Mouse (Mus musculus) CH12.LX (cell line): Measurements from ENCODE around the gene Phrf1. TPM values are rescaled to one million over a fixed set of nuclear protein-coding genes. Genes with fewer than 3 reads are reported as not detected.

ENCODE experiments used
- DNase-seq: peaks from one replicate; pipeline ENCODE4 v3.0.0-alpha.2; 2013; ENCODE audit errors: extremely low read depth
- H3K27ac ChIP-seq: 2 replicates; pipeline ENCODE4 v1.5.1; 2012; ENCODE audit warnings: low read depth, mild to moderate bottlenecking, control low read depth, moderate library complexity; ENCODE audit not compliant: insufficient read depth
- H3K27me3 ChIP-seq: replicated peaks from 2 replicates; pipeline ENCODE3; 2012; ENCODE audit warnings: inconsistent platforms
- H3K36me3 ChIP-seq, 2 experiments: replicated peaks in 1 of 2; 2 replicates each; pipeline versions ENCODE3 to v1.6.1; 2012; ENCODE audit warnings: inconsistent platforms in 1 of 2, low read length in 1 of 2, mild to moderate bottlenecking in 1 of 2, mixed read lengths in 1 of 2, moderate library complexity in 1 of 2; ENCODE audit not compliant: control insufficient read depth in 1 of 2, insufficient read depth in 1 of 2
- H3K4me1 ChIP-seq, 2 experiments: 2 replicates each; pipeline ENCODE4 v1.6.1; 2012; ENCODE audit warnings: inconsistent platforms in 1 of 2, moderate library complexity in 1 of 2; ENCODE audit not compliant: insufficient read depth in 2 of 2, control insufficient read depth in 1 of 2
- H3K4me2 ChIP-seq: 2 replicates; pipeline ENCODE4 v1.6.1; 2012; ENCODE audit warnings: low read depth, mild to moderate bottlenecking, control low read depth; ENCODE audit not compliant: poor library complexity, insufficient read depth, severe bottlenecking
- H3K4me3 ChIP-seq, 3 experiments: fragments of 150-350 bp in 1 of 3; sonication (generic) in 1 of 3; replicated peaks in 1 of 3; 2 replicates each; pipeline versions ENCODE3 to v1.5.1; 2011 to 2012; ENCODE audit warnings: low read depth in 2 of 3, low read length in 2 of 3, mild to moderate bottlenecking in 2 of 3, moderate library complexity in 2 of 3, control low read depth in 1 of 3, improper control_type of control experiment in 1 of 3, inconsistent platforms in 1 of 3, mixed read lengths in 1 of 3; ENCODE audit not compliant: poor library complexity in 1 of 3
- H3K79me2 ChIP-seq: replicated peaks from 2 replicates; pipeline ENCODE4 v1.6.1; 2012; ENCODE audit warnings: mild to moderate bottlenecking, moderate library complexity; ENCODE audit not compliant: control insufficient read depth, poor library complexity, insufficient read depth, severe bottlenecking; ENCODE audit errors: extremely low read depth
- H3K9ac ChIP-seq: 2 replicates; pipeline ENCODE4 v1.6.1; 2012; ENCODE audit warnings: low read depth, mild to moderate bottlenecking, control low read depth, moderate library complexity; ENCODE audit not compliant: insufficient read depth
- H3K9me3 ChIP-seq: replicated peaks from 2 replicates; pipeline ENCODE3; 2012; ENCODE audit warnings: low read length, inconsistent platforms, mixed read lengths
- BHLHE40 ChIP-seq: IDR thresholded peaks from 2 replicates; pipeline ENCODE4 v1.6.1; 2011; ENCODE audit warnings: mild to moderate bottlenecking, low read depth, low read length, improper control_type of control experiment
- CHD1 ChIP-seq: IDR thresholded peaks from 2 replicates; pipeline ENCODE4 v1.6.1; 2012; ENCODE audit warnings: low read depth, low read length, improper control_type of control experiment, inconsistent platforms
- EP300 ChIP-seq: IDR thresholded peaks from 2 replicates; pipeline ENCODE4 v1.6.1; 2011; ENCODE audit warnings: low read length, improper control_type of control experiment
- GABPA ChIP-seq: IDR thresholded peaks from 2 replicates; pipeline ENCODE4 v1.6.1; 2012; ENCODE audit warnings: low read depth, low read length, improper control_type of control experiment, inconsistent platforms; ENCODE audit not compliant: insufficient replicate concordance
- HCFC1 ChIP-seq: IDR thresholded peaks from 2 replicates; pipeline ENCODE4 v1.6.1; 2012; ENCODE audit warnings: low read depth, mild to moderate bottlenecking, inconsistent platforms, low read length, improper control_type of control experiment
- IRF4 ChIP-seq: IDR thresholded peaks from 2 replicates; pipeline ENCODE4 v1.6.1; 2014; ENCODE audit warnings: low read depth, mild to moderate bottlenecking, inconsistent platforms, low read length, improper control_type of control experiment
- JUN ChIP-seq: IDR thresholded peaks from 2 replicates; pipeline ENCODE4 v1.6.1; 2011; ENCODE audit warnings: low read depth, mild to moderate bottlenecking, low read length, improper control_type of control experiment, moderate library complexity; ENCODE audit not compliant: insufficient read depth
- MAX ChIP-seq: IDR thresholded peaks from 2 replicates; pipeline ENCODE4 v1.6.1; 2011; ENCODE audit warnings: low read length, improper control_type of control experiment
- MAZ ChIP-seq: IDR thresholded peaks from 2 replicates; pipeline ENCODE4 v1.6.1; 2012; ENCODE audit warnings: low read depth, mild to moderate bottlenecking, inconsistent platforms, low read length, improper control_type of control experiment, moderate library complexity
- MEF2A ChIP-seq: IDR thresholded peaks from 2 replicates; pipeline ENCODE4 v1.6.1; 2014; ENCODE audit warnings: low read depth, mild to moderate bottlenecking, inconsistent platforms, low read length, improper control_type of control experiment, borderline replicate concordance
- MYC ChIP-seq: IDR thresholded peaks from 2 replicates; pipeline ENCODE4 v1.6.1; 2011; ENCODE audit warnings: low read depth, mild to moderate bottlenecking, improper control_type of control experiment, low read length
- NELFE ChIP-seq: IDR thresholded peaks from 2 replicates; pipeline ENCODE4 v1.6.1; 2011; ENCODE audit warnings: low read depth, low read length, improper control_type of control experiment
- NRF1 ChIP-seq: IDR thresholded peaks from 2 replicates; pipeline ENCODE4 v1.6.1; 2014; ENCODE audit warnings: low read depth, mild to moderate bottlenecking, inconsistent platforms, low read length, improper control_type of control experiment, moderate library complexity
- PAX5 ChIP-seq: IDR thresholded peaks from 2 replicates; pipeline ENCODE4 v1.6.1; 2012; ENCODE audit warnings: low read length, inconsistent platforms, mixed read lengths
- RAD21 ChIP-seq: IDR thresholded peaks from 2 replicates; pipeline ENCODE4 v1.6.1; 2011; ENCODE audit warnings: low read depth, mild to moderate bottlenecking, low read length, improper control_type of control experiment, moderate library complexity
- RCOR1 ChIP-seq: conservative IDR thresholded peaks from 2 replicates; pipeline ENCODE4 v1.6.1; 2012; ENCODE audit warnings: low read depth, mild to moderate bottlenecking, inconsistent platforms, low read length, improper control_type of control experiment
- SIN3A ChIP-seq: IDR thresholded peaks from 2 replicates; pipeline ENCODE4 v1.6.1; 2012; ENCODE audit warnings: low read length, improper control_type of control experiment, inconsistent platforms
- TBP ChIP-seq: conservative IDR thresholded peaks from 2 replicates; pipeline ENCODE4 v1.6.1; 2011; ENCODE audit warnings: low read depth, low read length, improper control_type of control experiment
- TCF12 ChIP-seq: IDR thresholded peaks from 2 replicates; pipeline ENCODE4 v1.6.1; 2014; ENCODE audit warnings: low read depth, mild to moderate bottlenecking, inconsistent platforms, low read length, improper control_type of control experiment
- USF1 ChIP-seq: IDR thresholded peaks from 2 replicates; pipeline ENCODE4 v1.6.1; 2014; ENCODE audit warnings: low read depth, mild to moderate bottlenecking, inconsistent platforms, low read length, improper control_type of control experiment
- USF2 ChIP-seq: conservative IDR thresholded peaks from 2 replicates; pipeline ENCODE4 v1.6.1; 2011; ENCODE audit warnings: low read depth, low read length, improper control_type of control experiment
- ZC3H11A ChIP-seq: IDR thresholded peaks from 2 replicates; pipeline ENCODE4 v1.6.1; 2012; ENCODE audit warnings: low read depth, mild to moderate bottlenecking, inconsistent platforms, low read length, improper control_type of control experiment
- ZMIZ1 ChIP-seq: IDR thresholded peaks from 2 replicates; pipeline ENCODE4 v1.6.1; 2012; ENCODE audit warnings: low read depth, mild to moderate bottlenecking, inconsistent platforms, low read length, improper control_type of control experiment
- dilution Hi-C: fragments of 300-500 bp; cut with MboI; formaldehyde crosslinking; loops from 2 replicates; pipeline ENCODE4 v1.14.3; 2020; ENCODE audit warnings: low sequenced_read_pairs; ENCODE audit not compliant: extremely low pct_unique_long_range_greater_than_20kb, extremely low pct_ligation_motif_present
- in situ Hi-C: fragments of 300-500 bp; cut with MboI; formaldehyde crosslinking; loops from 3 replicates; pipeline ENCODE4 v1.14.3; 2019; ENCODE audit warnings: low sequenced_read_pairs, low pct_ligation_motif_present, low pct_unique_long_range_greater_than_20kb, mixed read lengths
- polyA plus RNA-seq: library from polyadenylated mRNA; unstranded; fragments of >175 nt; gene quantifications from 2 replicates; pipeline ENCODE4 v1.2.1, GENCODE M21; 2012; ENCODE audit warnings: low read depth; ENCODE audit not compliant: insufficient read length
- total RNA-seq, 2 experiments: library from RNA; depleted of rRNA; stranded (reverse); fragments of 300-350 nt in 1 of 2; fragments of >200 nt in 1 of 2; gene quantifications; 2 replicates each; pipeline ENCODE4 v1.2.3; 2012 to 2014

The Phrf1 gene
- total and polyA plus RNA-seq, 3 experiments: 22.4 to 59.2 (median 52.5) TPM

DNA sequence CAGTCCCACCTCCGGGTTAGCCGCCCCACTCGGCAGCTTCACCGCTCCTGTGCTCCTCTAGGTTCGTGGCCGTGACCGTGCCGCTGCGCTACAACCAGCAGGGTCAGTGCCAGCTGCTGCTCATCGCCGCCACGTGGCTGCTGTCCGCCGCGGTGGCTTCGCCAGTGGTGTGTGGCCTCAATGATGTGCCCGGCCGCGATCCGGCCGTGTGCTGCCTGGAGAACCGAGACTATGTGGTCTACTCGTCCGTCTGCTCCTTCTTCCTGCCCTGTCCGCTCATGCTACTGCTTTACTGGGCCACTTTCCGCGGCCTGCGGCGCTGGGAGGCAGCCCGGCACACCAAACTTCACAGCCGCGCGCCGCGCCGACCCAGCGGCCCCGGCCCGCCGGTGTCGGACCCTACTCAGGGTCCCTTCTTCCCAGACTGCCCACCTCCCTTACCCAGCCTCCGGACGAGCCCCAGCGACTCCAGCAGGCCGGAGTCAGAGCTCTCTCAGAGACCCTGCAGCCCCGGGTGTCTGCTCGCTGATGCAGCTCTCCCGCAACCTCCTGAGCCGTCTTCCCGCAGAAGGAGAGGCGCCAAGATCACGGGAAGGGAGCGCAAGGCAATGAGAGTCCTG, 65.4 kb downstream of the Phrf1 start:
- Histone ChIP-seq H3K9me3 (no peaks in the 10 kb centered on the region), H3K27ac (no peak overlapping the region), H3K27me3 (no peaks in the 10 kb centered on the region), H3K4me2 (no peak overlapping the region), H3K36me3 (peaks cover 6 to 20% of the 10 kb centered on the region in 2 experiments), H3K9ac (no peak overlapping the region), H3K4me1 (peaks cover 3 to 5% of the 10 kb centered on the region in 2 experiments; a peak in 2 of 4 replicates), H3K79me2 (no peaks in the 10 kb centered on the region), H3K4me3 (no peak overlapping the region)
- DNase-seq: no peak
- in situ Hi-C loops: no loop called here
- TF ChIP-seq BHLHE40 (no peak), MAZ (no peak), USF1 (no peak), NELFE (no peak), SIN3A (no peak), GABPA (no peak), NRF1 (no peak), ZC3H11A (no peak), MEF2A (no peak), HCFC1 (no peak), MAX (no peak), MYC (no peak)
- dilution Hi-C loops: no loop called here

DNA sequence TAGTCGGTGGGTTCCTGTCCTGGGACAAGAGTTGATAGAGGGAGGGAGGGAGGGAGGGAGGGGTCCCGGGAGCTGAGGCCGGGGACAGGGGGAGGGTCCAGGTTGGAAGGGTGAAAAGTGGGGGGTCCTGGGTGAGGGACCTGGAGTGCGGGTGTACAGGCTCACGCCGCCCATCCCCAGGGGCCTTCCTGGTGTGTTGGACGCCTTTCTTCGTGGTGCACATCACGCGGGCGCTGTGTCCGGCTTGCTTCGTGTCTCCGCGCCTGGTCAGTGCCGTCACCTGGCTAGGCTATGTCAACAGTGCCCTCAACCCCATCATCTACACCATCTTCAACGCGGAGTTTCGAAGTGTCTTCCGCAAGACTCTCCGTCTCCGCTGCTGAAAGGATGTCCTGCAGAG, 65.9 kb downstream of the Phrf1 start:
- H3K4me3 ChIP-seq: no peak overlapping the region
- no peak overlapping the region for H3K4me2 ChIP-seq
- H3K36me3 ChIP-seq: peaks cover 6 to 25% of the 10 kb centered on the region in 2 experiments
- dilution Hi-C loops: no loop called here
- no peak for TF ChIP-seq JUN
- TF ChIP-seq HCFC1: no peak
- TF ChIP-seq RCOR1: no peak
- no peak for TF ChIP-seq RAD21
- no peak for TF ChIP-seq ZMIZ1
- TF ChIP-seq TBP: no peak
- no peak for TF ChIP-seq CHD1
- no peak for TF ChIP-seq MEF2A
- TF ChIP-seq EP300: no peak
- no peak for TF ChIP-seq PAX5
- TF ChIP-seq NELFE: no peak
- TF ChIP-seq TCF12: no peak
- no peak for TF ChIP-seq MAZ
- TF ChIP-seq USF2: no peak
- no peak for TF ChIP-seq IRF4
- no peak for TF ChIP-seq BHLHE40
- DNase-seq: no peak
- H3K4me1 ChIP-seq: peaks cover 3 to 5% of the 10 kb centered on the region in 2 experiments; a peak in 2 of 4 replicates
- H3K79me2 ChIP-seq: no peaks in the 10 kb centered on the region
- H3K27ac ChIP-seq: no peak overlapping the region
- no peaks in the 10 kb centered on the region for H3K27me3 ChIP-seq
- H3K9ac ChIP-seq: no peak overlapping the region
- H3K9me3 ChIP-seq: no peaks in the 10 kb centered on the region
- in situ Hi-C loops: no loop called here
